Mouse (Mus musculus) CD4-positive, CD25-positive, alpha-beta regulatory T cell, adult 4 months (primary cell): ENCODE measurements around the gene Dhrs1. TPM values are rescaled to one million over a fixed set of nuclear protein-coding genes. Genes with fewer than 3 reads are reported as not detected.

ENCODE experiments used
- ATAC-seq: one replicate; pipeline ENCODE4 v1.8.0; 2017
- polyA plus RNA-seq, 2 experiments: library from polyadenylated mRNA; unstranded; fragments of 100-300 nt; shearing (Covaris generic); gene quantifications; one replicate each; pipeline ENCODE4 v1.2.1; 2017

The Dhrs1 gene
- polyA plus RNA-seq, 2 experiments from 2014 or later, result 40.8 to 46.5 TPM

- no peak for ATAC-seq
These were observed 24.4 kb downstream of the Dhrs1 start for GRCm38 (mm10) chr14:55721076-55721475.

GRCm38 (mm10) chr14:55720666-55721065 lies 24.8 kb downstream of the Dhrs1 start:
- ATAC-seq, result no peak

GRCm38 (mm10) chr14:55719737-55720136 lies 25.8 kb downstream of the Dhrs1 start:
- no peak for ATAC-seq

GRCm38 (mm10) chr14:55716884-55717283 lies 28.6 kb downstream of the Dhrs1 start:
- ATAC-seq, result no peak

- no peak for ATAC-seq
These were observed 29.2 kb downstream of the Dhrs1 start for GRCm38 (mm10) chr14:55716271-55716670.

GRCm38 (mm10) chr14:55714893-55715292 lies 30.6 kb downstream of the Dhrs1 start:
- no peak for ATAC-seq

- ATAC-seq, result no peak
These were observed 31.8 kb downstream of the Dhrs1 start, which contains the start of gene Tgm1 for GRCm38 (mm10) chr14:55713729-55714122. Gene Tgm1 (minus strand): TSS chr14:55713926.

- no peak for ATAC-seq
These were observed 32.3 kb downstream of the Dhrs1 start for GRCm38 (mm10) chr14:55713007-55713728.

- ATAC-seq, result no peak
These were observed 33.7 kb downstream of the Dhrs1 start for GRCm38 (mm10) chr14:55711786-55712185.

- no peak for ATAC-seq
These were observed 36.0 kb downstream of the Dhrs1 start for GRCm38 (mm10) chr14:55709509-55709908.

GRCm38 (mm10) chr14:55707397-55707796 lies 38.1 kb downstream of the Dhrs1 start:
- ATAC-seq, result no peak

- no peak for ATAC-seq
These were observed 39.4 kb downstream of the Dhrs1 start for GRCm38 (mm10) chr14:55706051-55706600.

GRCm38 (mm10) chr14:55702761-55703160 lies 42.7 kb downstream of the Dhrs1 start:
- no peak for ATAC-seq

GRCm38 (mm10) chr14:55701131-55701530 lies 44.4 kb downstream of the Dhrs1 start:
- ATAC-seq, result no peak

- ATAC-seq, result no peak
These were observed 48.3 kb downstream of the Dhrs1 start for GRCm38 (mm10) chr14:55697226-55697625.

- ATAC-seq, result no peak
These were observed 56.1 kb downstream of the Dhrs1 start for GRCm38 (mm10) chr14:55689433-55689832.

Other genes starting within 250 kb of the Dhrs1 start
- gene Cpne6, start 235.2 kb downstream of the Dhrs1 start, polyA plus RNA-seq, result not detected
- gene Nrl, start 220.7 kb downstream of the Dhrs1 start, polyA plus RNA-seq, result under 1 TPM in 1 of 2 experiments, not detected in 1; 0.07 TPM
- gene Pck2, start 205.4 kb downstream of the Dhrs1 start, polyA plus RNA-seq, result 10 to 100 TPM; 37.3 to 57.7 TPM
- gene Dcaf11, start 185.7 kb downstream of the Dhrs1 start, polyA plus RNA-seq, result 100 to 1,000 TPM; 103 to 125 TPM
- gene A730061H03Rik, start 185.3 kb downstream of the Dhrs1 start, polyA plus RNA-seq, result 1 to 10 TPM; 3.3 to 7.1 TPM
- not detected for gene Fitm1, start 170.1 kb downstream of the Dhrs1 start, polyA plus RNA-seq
- 100 to 1,000 TPM; 664 to 711 TPM for gene Psme1, start 167.6 kb downstream of the Dhrs1 start, polyA plus RNA-seq
- gene Emc9, start 160.4 kb downstream of the Dhrs1 start, polyA plus RNA-seq, result 10 to 100 TPM; 20.9 to 22.9 TPM
- 100 to 1,000 TPM; 853 to 877 TPM for gene Psme2, start 154.6 kb downstream of the Dhrs1 start, polyA plus RNA-seq
- 10 to 100 TPM; 35.5 to 47.2 TPM for gene Rnf31, start 154.0 kb downstream of the Dhrs1 start, polyA plus RNA-seq
- gene Irf9, start 142.1 kb downstream of the Dhrs1 start, polyA plus RNA-seq, result 100 to 1,000 TPM; 168 to 222 TPM
- 10 to 100 TPM; 14.5 to 22.1 TPM for gene Rec8, start 127.7 kb downstream of the Dhrs1 start, polyA plus RNA-seq
- gene Ipo4, start 109.7 kb downstream of the Dhrs1 start, polyA plus RNA-seq, result 10 to 100 TPM; 33.4 to 42.0 TPM
- under 1 TPM in 1 of 2 experiments, not detected in 1; 0.98 TPM for gene Gm49378, start 107.8 kb downstream of the Dhrs1 start, polyA plus RNA-seq
- gene Tm9sf1, start 101.9 kb downstream of the Dhrs1 start, polyA plus RNA-seq, result 10 to 100 TPM; 39.7 to 46.7 TPM
- 1 to 10 TPM in 1 of 2 experiments, under 1 TPM in 1; 0.69 to 1.3 TPM for gene Tssk4, start 95.5 kb downstream of the Dhrs1 start, polyA plus RNA-seq
- 100 to 1,000 TPM in 1 of 2 experiments, 10 to 100 TPM in 1; 92.4 to 106 TPM for gene Mdp1, start 85.2 kb downstream of the Dhrs1 start, polyA plus RNA-seq
- 10 to 100 TPM; 29.8 to 34.1 TPM for gene Gmpr2, start 73.7 kb downstream of the Dhrs1 start, polyA plus RNA-seq
- gene Nedd8, start 73.6 kb downstream of the Dhrs1 start, polyA plus RNA-seq, result 100 to 1,000 TPM; 338 to 343 TPM
- 10 to 100 TPM; 26.4 to 29.2 TPM for gene Tinf2, start 63.9 kb downstream of the Dhrs1 start, polyA plus RNA-seq
- gene Tgm1, start 31.8 kb downstream of the Dhrs1 start, polyA plus RNA-seq, result not detected
- gene Rabggta, start 23.4 kb downstream of the Dhrs1 start, polyA plus RNA-seq, result 10 to 100 TPM; 70.5 to 94.7 TPM
- 1 to 10 TPM; 3.6 to 5.8 TPM for gene Nop9, start within 50 bp of the Dhrs1 start, polyA plus RNA-seq
- not detected for gene Cideb, start 12.8 kb upstream of the Dhrs1 start, polyA plus RNA-seq
- under 1 TPM in 1 of 2 experiments, not detected in 1; 0.08 TPM for gene Ltb4r2, start 15.7 kb upstream of the Dhrs1 start, polyA plus RNA-seq
- 1 to 10 TPM; 4.1 to 4.5 TPM for gene Ltb4r1, start 20.3 kb upstream of the Dhrs1 start, polyA plus RNA-seq
- 1 to 10 TPM in 1 of 2 experiments, not detected in 1; 1.0 TPM for gene Adcy4, start 38.4 kb upstream of the Dhrs1 start, polyA plus RNA-seq
- gene Ripk3, start 43.2 kb upstream of the Dhrs1 start, polyA plus RNA-seq, result 10 to 100 TPM; 80.3 to 81.9 TPM
- not detected for gene Nfatc4, start 77.5 kb upstream of the Dhrs1 start, polyA plus RNA-seq
- gene Nynrin, start 108.3 kb upstream of the Dhrs1 start, polyA plus RNA-seq, result under 1 TPM; 0.04 to 0.11 TPM
- gene Cbln3, start 138.7 kb upstream of the Dhrs1 start, polyA plus RNA-seq, result not detected
- 10 to 100 TPM; 13.4 to 13.9 TPM for gene Khnyn, start 139.3 kb upstream of the Dhrs1 start, polyA plus RNA-seq
- gene Sdr39u1, start 154.6 kb upstream of the Dhrs1 start, polyA plus RNA-seq, result 100 to 1,000 TPM in 1 of 2 experiments, 10 to 100 TPM in 1; 88.4 to 115 TPM
- not detected for gene Cma1, start 199.0 kb upstream of the Dhrs1 start, polyA plus RNA-seq
- not detected for gene Cma2, start 205.3 kb upstream of the Dhrs1 start, polyA plus RNA-seq